Mouse (Mus musculus) urinary bladder, postnatal 4 days (tissue): Measurements from ENCODE around the gene Tmem231.

ENCODE experiments used
- DNase-seq, 2 experiments: peaks; one replicate each; pipeline ENCODE4 v3.0.0; 2021 to 2022; ENCODE audit warnings: low spot score in 2 of 2

Tmem231 gene

GRCm38 (mm10) chr8:111905500-111906121 is 28.1 kb downstream of the Tmem231 start:
- no peak for DNase-seq

DNA sequence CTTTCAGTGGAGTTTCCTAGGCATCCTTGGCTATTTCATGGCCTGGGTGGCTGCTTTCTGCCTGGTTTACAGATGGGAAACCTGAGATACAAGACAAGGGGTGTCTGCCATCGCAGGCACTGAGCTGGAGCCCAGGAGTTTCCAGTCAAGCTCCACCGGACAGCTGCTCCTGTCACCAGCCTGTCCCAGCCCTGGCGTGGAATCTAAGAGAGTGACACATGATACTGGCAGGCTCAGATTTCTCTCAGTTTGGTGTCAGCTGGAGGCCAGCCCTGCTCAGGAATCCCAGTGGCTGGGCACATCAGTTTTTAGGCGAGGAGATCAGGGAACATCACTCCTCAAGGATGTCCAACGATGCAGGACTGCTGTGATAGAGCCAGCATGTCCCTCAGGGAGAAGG is 31.6 kb downstream of the Tmem231 start:
- no peak for DNase-seq

- DNase-seq = no peak
Observed at GRCm38 (mm10) chr8:111898586-111898985, 35.1 kb downstream of the Tmem231 start.

GRCm38 (mm10) chr8:111894955-111895354 is 38.7 kb downstream of the Tmem231 start:
- DNase-seq = no peak

GRCm38 (mm10) chr8:111892615-111893014 is 41.1 kb downstream of the Tmem231 start:
- DNase-seq = no peak

DNA sequence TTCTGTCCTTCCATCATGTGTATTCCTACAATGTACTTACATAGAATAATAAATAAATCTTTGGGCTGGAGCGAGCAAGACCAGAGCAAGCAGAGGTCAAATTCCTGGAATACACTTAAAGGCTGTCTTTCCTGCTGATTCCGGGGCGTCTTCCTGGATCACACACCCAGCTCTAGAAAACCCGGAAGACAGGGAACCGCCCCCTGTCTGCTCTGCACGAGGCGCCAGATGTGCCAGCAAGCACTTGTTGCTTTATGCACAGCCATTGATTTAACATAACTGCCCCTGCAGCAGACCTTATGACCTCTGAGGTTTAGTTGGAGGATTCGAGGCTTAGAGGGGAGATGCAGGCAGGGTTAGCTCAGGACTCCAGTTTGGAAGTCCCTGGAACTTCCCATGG is 41.7 kb downstream of the Tmem231 start:
- DNase-seq = no peak

GRCm38 (mm10) chr8:111890911-111891303 is 42.8 kb downstream of the Tmem231 start:
- no peak for DNase-seq

- DNase-seq = no peak
Observed at GRCm38 (mm10) chr8:111889931-111890910, 43.5 kb downstream of the Tmem231 start.

DNA sequence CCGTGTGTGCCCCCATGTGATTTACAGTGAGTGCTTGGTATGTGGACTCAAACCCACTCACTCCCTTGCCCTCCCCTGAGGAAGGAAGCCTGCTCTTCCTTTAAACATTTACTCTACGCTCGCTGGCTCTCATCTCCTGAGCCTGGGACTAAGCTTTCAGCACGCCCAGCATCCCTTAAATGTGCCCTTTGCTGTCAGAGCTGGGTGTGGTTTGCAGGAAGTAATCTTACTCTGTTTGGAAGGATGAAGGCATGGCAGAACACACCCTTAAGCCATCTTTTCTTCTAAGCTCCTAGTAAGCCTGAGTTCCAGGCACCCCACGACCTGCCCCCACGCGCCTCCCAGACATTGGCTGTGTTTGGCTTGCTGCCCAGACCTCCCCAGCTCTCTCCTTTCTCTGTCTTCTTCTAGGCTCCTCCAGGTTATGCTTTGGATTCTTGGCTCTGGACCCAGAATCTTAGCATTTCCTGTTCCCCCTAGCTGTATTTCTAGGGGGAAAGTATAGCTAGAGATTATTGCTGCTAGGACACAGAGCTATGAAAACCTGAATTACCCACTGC is 45.5 kb downstream of the Tmem231 start:
- DNase-seq = no peak

GRCm38 (mm10) chr8:111887479-111887878 is 46.2 kb downstream of the Tmem231 start:
- DNase-seq = no peak

GRCm38 (mm10) chr8:111883615-111884014 is 50.1 kb downstream of the Tmem231 start:
- no peak for DNase-seq

GRCm38 (mm10) chr8:111881591-111881990 is 52.1 kb downstream of the Tmem231 start:
- DNase-seq = peak in 1 of 2 experiments; percentile 69

DNA sequence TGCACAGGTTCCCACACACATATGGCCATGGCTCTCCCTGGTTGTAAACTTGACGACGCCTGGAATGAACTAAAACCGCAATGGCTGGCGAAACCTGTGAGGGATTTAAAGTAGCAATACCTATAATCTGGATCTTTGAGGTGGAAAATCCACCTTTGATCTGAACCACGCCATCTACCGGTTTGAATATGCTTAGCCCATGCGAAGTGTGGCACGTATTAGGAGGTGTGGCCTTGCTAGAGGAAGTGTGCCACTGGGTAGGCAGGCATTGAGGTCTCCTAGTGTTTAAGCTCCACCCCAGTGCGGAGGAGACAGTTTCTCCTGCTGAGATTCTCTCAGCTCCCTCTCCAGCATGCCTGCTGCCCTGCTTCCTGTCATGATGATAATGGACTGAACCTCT is 56.0 kb downstream of the Tmem231 start:
- DNase-seq = no peak

DNA sequence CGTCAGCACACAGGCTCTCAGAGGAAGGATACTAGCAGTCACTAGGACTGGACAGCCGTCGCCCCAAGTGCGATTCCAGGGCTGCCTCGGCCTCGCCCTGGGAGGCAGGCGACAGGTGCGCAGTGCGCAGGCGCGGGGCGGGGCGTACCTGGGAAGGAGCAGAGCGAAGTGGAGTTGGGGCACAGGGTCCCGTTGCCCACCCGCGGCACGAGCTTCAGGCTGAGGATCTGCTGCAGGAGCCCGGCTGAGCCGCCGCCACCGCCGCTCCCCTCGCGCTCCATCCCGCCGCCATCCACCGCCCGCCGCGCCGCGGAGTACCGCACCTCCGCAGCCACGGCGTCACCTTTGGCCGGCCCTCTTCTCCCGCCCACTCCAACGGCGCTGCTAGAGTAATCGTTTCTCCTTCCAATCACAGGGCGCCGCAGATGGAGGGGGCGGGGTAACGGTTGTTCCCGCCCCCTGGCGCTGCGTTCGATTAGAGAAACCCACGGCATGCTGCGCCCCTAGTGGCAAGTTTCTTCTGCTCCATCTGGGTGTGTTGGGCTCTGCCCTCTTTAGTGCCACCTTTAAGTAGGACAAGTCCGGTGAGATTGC is 57.2 kb downstream of the Tmem231 start, which contains the start of gene Tmem170:
Gene Tmem170 (minus strand): TSS at position 396 of the 594 bp plus-strand sequence.
- DNase-seq = peak; percentile 93 to 96

- DNase-seq = no peak
Observed at GRCm38 (mm10) chr8:111875758-111876157, 57.9 kb downstream of the Tmem231 start.

GRCm38 (mm10) chr8:111871278-111871677 is 62.4 kb downstream of the Tmem231 start:
- no peak for DNase-seq

- no peak for DNase-seq
Observed at GRCm38 (mm10) chr8:111870379-111870778, 63.3 kb downstream of the Tmem231 start.

- no peak for DNase-seq
Observed at GRCm38 (mm10) chr8:111868664-111869063, 65.0 kb downstream of the Tmem231 start.

DNA sequence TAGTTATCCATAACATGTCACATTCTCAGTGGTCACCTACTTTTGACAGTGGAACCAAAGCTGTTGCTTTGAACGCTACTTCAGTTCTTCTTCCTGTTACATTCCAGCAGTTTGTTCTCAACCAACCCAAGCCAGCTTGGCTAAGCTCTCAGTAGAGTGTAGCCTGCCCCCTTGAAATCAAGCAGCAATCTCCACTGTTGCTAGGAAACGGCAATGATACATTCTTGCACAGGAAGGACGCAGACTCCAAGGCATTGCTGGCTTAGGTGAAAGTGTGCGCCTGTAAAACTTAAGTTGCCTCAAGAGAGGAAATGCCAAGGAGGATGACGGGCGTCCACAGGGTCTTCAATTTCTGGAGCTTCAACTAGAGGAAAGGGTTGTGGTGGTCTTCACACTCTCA is 67.8 kb downstream of the Tmem231 start:
- no peak for DNase-seq

GRCm38 (mm10) chr8:111865130-111865852 is 68.4 kb downstream of the Tmem231 start:
- DNase-seq = no peak

- DNase-seq = no peak
Observed at GRCm38 (mm10) chr8:111864648-111865047, 69.0 kb downstream of the Tmem231 start.
